Mouse (Mus musculus) hindbrain, embryonic 11.5 days (tissue): ENCODE measurements around the gene Pcgf2. TPM values are rescaled to one million over a fixed set of nuclear protein-coding genes. Genes with fewer than 3 reads are reported as not detected.
A peak's percentile ranks its signal among the peaks of the same experiment; 100 is the strongest.
"Not testable (repeated sequence)": the region's sequence is repeated elsewhere in the genome, so short reads cannot be mapped to it uniquely, and the experiment has no call there.

Experiments
- ATAC-seq: fragments of 200-750 bp; cut with Nextera tagmentation; 2 replicates; pipeline ENCODE4 v1.8.0; 2017; ENCODE audit warnings: mild to moderate bottlenecking, moderate TSS enrichment, moderate library complexity; ENCODE audit not compliant: low FRiP score
- DNase-seq: peaks from one replicate; pipeline ENCODE4 v3.0.0-alpha.2; 2015; ENCODE audit warnings: low spot score
- H3K27ac ChIP-seq: fragments of 300-500 bp; sonication (generic); 2 replicates; pipeline ENCODE4 v1.5.1; 2014; ENCODE audit warnings: mild to moderate bottlenecking, low read depth, low read length
- H3K27me3 ChIP-seq: fragments of 300-500 bp; sonication (generic); 2 replicates; pipeline ENCODE4 v1.6.1; 2014; ENCODE audit warnings: mild to moderate bottlenecking, low read length, moderate library complexity, mixed read lengths; ENCODE audit not compliant: control insufficient read depth, insufficient read depth
- H3K36me3 ChIP-seq: fragments of 300-500 bp; sonication (generic); 2 replicates; pipeline ENCODE4 v1.6.1; 2014; ENCODE audit warnings: mild to moderate bottlenecking, low read length, moderate library complexity, mixed read lengths; ENCODE audit not compliant: control insufficient read depth, insufficient read depth
- H3K4me1 ChIP-seq: fragments of 300-500 bp; sonication (generic); replicated peaks from 2 replicates; pipeline ENCODE4 v1.6.1; 2014; ENCODE audit warnings: low read length, mixed read lengths; ENCODE audit not compliant: control insufficient read depth, insufficient read depth
- H3K4me2 ChIP-seq: fragments of 300-500 bp; sonication (generic); replicated peaks from 2 replicates; pipeline ENCODE4 v1.6.1; 2014; ENCODE audit warnings: mild to moderate bottlenecking, low read depth, low read length
- H3K4me3 ChIP-seq: fragments of 300-500 bp; sonication (generic); 2 replicates; pipeline ENCODE4 v1.5.1; 2014; ENCODE audit warnings: low read depth, low read length
- H3K9ac ChIP-seq: fragments of 300-500 bp; sonication (generic); 2 replicates; pipeline ENCODE4 v1.6.1; 2014; ENCODE audit warnings: low read depth, low read length
- H3K9me3 ChIP-seq: fragments of 300-500 bp; sonication (generic); 2 replicates; pipeline ENCODE4 v1.6.1; 2016; ENCODE audit warnings: low read length; ENCODE audit not compliant: control insufficient read depth
- WGBS: fragments of 180-500 bp; shearing (Covaris S2); extraction: QIAGEN DNeasy Blood & Tissue Kit; methylation state at CpG from one replicate; pipeline ENCODE4 v1.1.7; 2014; 5-methylcytosine and 5-hydroxymethylcytosine counted together
- polyA plus RNA-seq: library from polyadenylated mRNA; unstranded; fragments of >200 nt; fragmentation: Nextera tagmentation; extraction: Ambion mirVana; gene quantifications from 2 replicates; pipeline ENCODE4 v1.2.1, GENCODE M21; 2014

The Pcgf2 gene
- polyA plus RNA-seq, 1 experiment from 2014 or later, result 16.9 TPM

DNA sequence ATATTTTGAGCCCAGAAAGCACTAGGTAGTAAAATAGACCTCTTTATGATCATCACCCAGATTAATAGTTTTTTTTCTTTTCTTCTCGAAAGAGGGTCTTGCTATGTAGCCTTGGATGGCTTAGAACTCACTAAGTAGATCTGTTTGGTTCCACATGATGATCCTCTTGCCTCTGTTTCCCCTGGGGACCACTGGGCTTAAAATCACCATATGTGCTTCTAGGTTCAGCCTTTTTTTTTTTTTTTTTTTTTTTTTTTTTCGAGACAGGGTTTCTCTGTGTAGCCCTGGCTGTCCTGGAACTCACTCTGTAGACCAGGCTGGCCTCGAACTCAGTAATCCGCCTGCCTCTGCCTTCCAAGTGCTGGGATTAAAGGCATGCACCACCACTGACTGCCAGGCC, 51.8 kb downstream of the Pcgf2 start:
- WGBS, result 81% methylated on average over 4 of the region's 4 CpGs
- DNase-seq, H3K27me3 ChIP-seq, H3K4me1 ChIP-seq, H3K9me3 ChIP-seq, H3K4me2 ChIP-seq, H3K4me3 ChIP-seq, ATAC-seq, H3K36me3 ChIP-seq, H3K27ac ChIP-seq, H3K9ac ChIP-seq: not testable (repeated sequence)

DNA sequence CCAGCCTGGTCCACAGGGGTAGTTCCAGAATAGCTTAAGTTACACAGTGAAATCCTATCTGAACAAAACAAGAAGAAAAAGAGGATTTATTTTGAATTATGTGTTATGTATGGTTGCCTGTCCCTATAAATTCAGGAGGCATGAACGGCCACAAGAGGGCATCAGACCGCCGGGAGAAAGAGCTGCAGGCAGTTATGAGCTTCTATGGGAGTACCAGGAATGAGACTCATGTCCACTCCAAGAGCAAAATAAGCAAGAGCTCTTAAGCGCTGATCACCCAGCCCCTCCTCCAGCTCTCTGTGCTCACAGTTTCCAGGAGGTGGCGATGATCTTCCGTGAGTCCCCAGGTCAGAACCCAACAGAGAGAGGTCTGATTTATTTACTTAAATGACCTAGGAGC, 55.5 kb downstream of the Pcgf2 start:
- H3K36me3 ChIP-seq, result no peaks in the 10 kb centered on the region
- no peak overlapping the region for H3K4me2 ChIP-seq
- no peaks in the 10 kb centered on the region for H3K4me1 ChIP-seq
- DNase-seq (peak; percentile 77), ATAC-seq (no peak)
- H3K27ac ChIP-seq, result no peak overlapping the region
- no peak overlapping the region for H3K9ac ChIP-seq
- H3K9me3 ChIP-seq, result no peaks in the 10 kb centered on the region
- no peaks in the 10 kb centered on the region for H3K27me3 ChIP-seq
- WGBS, result 4% methylated on average over 6 of the region's 6 CpGs
- no peak overlapping the region for H3K4me3 ChIP-seq

DNA sequence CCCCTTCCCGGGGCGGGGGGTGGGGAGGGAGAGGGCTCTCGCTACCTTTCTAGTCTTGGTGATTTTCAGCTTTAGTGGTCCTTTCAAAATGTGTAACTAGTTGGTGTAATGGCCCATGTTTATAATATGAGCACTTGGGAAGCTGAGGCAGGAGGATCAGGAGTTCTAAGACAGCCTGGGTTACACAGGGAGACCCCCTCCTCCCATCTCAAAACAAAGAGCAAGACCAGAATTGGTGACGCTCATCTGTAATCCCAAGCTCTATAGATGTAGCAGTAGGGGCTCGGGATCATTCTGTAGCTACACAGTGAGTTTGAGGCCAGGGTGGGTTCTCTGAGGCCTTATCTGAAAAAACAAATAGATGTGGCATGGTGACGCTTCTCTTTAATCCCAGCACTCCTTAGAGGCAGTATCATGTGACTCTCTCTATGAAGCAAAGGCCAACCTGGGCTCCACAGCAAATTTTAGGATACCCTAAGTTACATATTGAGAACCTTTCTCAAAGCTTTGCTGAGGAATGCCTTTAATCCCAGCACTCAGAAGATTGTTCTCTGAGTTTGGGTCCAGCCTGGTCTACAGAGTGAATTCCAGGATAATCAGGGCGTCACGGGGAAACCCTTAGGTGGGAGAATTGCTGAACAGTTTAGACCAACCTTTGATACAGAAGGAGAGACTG, 56.8 kb downstream of the Pcgf2 start:
- Histone ChIP-seq H3K27me3 (no peaks in the 10 kb centered on the region), H3K9me3 (no peaks in the 10 kb centered on the region), H3K4me3 (no peak overlapping the region), H3K9ac (no peak overlapping the region), H3K27ac (no peak overlapping the region), H3K4me1 (no peaks in the 10 kb centered on the region), H3K36me3 (no peaks in the 10 kb centered on the region), H3K4me2 (no peak overlapping the region)
- 83% methylated on average over 8 of the region's 8 CpGs for WGBS
- ATAC-seq (no peak), DNase-seq (no peak)

DNA sequence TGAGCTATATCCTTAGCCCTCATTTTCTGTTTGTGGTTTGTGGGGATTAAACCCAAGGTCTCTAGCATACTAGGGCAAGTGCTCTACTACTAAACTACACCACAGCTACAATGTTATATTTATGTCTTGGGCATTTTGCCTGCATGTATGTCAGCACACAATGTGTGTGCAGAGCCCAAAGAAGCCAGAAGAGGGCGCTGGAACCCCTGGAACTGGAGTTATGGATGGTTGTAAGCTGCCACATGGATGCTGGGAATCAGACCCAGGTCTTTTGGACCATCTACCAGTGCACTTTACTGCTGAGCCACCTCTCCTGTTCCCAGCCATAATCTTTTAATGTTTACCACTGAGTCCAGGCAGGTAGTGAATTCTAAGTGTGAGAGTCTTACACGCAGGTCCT, 57.6 kb downstream of the Pcgf2 start:
- Histone ChIP-seq H3K27ac (no peak overlapping the region), H3K9me3 (no peaks in the 10 kb centered on the region), H3K4me1 (no peaks in the 10 kb centered on the region), H3K4me2 (no peak overlapping the region), H3K4me3 (no peak overlapping the region), H3K36me3 (no peaks in the 10 kb centered on the region), H3K9ac (no peak overlapping the region), H3K27me3 (no peaks in the 10 kb centered on the region)
- ATAC-seq, result no peak
- DNase-seq, result no peak
- WGBS, result 37% methylated on average over 2 of the region's 2 CpGs

DNA sequence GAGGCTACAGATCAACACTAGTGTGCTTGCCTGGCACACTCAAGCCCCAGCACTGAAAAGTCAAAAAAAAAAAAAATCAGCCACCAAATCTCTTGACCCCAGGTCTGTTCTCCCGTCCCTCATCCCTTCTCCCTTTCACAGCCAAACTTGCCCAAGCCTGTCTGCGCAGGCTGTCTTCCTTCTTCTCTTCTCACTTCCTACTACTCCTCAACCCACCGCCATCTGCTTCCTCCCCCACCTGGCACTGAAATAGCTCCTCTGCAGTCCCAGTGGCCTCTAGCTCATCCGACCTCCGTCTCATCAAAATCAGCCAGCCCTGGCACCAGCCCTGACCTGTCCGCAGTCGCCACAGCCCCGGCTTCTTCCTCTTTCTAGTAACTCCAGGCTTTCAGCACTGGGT, 58.6 kb downstream of the Pcgf2 start:
- no peak overlapping the region for H3K9ac ChIP-seq
- no peak overlapping the region for H3K4me2 ChIP-seq
- no peaks in the 10 kb centered on the region for H3K36me3 ChIP-seq
- DNase-seq, result no peak
- no peaks in the 10 kb centered on the region for H3K4me1 ChIP-seq
- H3K27ac ChIP-seq, result no peak overlapping the region
- no peaks in the 10 kb centered on the region for H3K9me3 ChIP-seq
- ATAC-seq, result no peak
- 68% methylated on average over 8 of the region's 8 CpGs for WGBS
- no peaks in the 10 kb centered on the region for H3K27me3 ChIP-seq
- H3K4me3 ChIP-seq, result no peak overlapping the region

Other genes starting within 250 kb of the Pcgf2 start
- gene 4933428G20Rik, start 200.2 kb downstream of the Pcgf2 start, polyA plus RNA-seq, result 0.20 TPM in 1 of 2 replicates, not detected in the other
- gene Srcin1, start 124.3 kb downstream of the Pcgf2 start, polyA plus RNA-seq, result 1.9 and 2.2 TPM in 2 replicates
- 5.7 and 9.1 TPM in 2 replicates for gene Epop, start 70.8 kb downstream of the Pcgf2 start, polyA plus RNA-seq
- 4.1 and 4.2 TPM in 2 replicates for gene Mllt6, start 37.1 kb downstream of the Pcgf2 start, polyA plus RNA-seq
- 11.8 and 14.8 TPM in 2 replicates for gene Cisd3, start 14.7 kb downstream of the Pcgf2 start, polyA plus RNA-seq
- 468 and 507 TPM in 2 replicates for gene Psmb3, start 2.9 kb upstream of the Pcgf2 start, polyA plus RNA-seq
- gene Pip4k2b, start 44.2 kb upstream of the Pcgf2 start, polyA plus RNA-seq, result 2.9 and 3.4 TPM in 2 replicates
- gene Cwc25, start 66.1 kb upstream of the Pcgf2 start, polyA plus RNA-seq, result 13.1 and 17.0 TPM in 2 replicates
- 0.39 and 0.60 TPM in 2 replicates for gene 1700001P01Rik, start 75.4 kb upstream of the Pcgf2 start, polyA plus RNA-seq
- 437 and 458 TPM in 2 replicates for gene Rpl23, start 81.9 kb upstream of the Pcgf2 start, polyA plus RNA-seq
- 45.8 and 61.1 TPM in 2 replicates for gene Lasp1, start 98.5 kb upstream of the Pcgf2 start, polyA plus RNA-seq
- 15.1 TPM in 2 replicates for gene B230217C12Rik, start 140.3 kb upstream of the Pcgf2 start, polyA plus RNA-seq
- gene Fbxo47, start 183.7 kb upstream of the Pcgf2 start, polyA plus RNA-seq, result 0.53 and 1.0 TPM in 2 replicates